8 mouse cellular contexts compared by ENCODE assay signal in the genomic region with DNA sequence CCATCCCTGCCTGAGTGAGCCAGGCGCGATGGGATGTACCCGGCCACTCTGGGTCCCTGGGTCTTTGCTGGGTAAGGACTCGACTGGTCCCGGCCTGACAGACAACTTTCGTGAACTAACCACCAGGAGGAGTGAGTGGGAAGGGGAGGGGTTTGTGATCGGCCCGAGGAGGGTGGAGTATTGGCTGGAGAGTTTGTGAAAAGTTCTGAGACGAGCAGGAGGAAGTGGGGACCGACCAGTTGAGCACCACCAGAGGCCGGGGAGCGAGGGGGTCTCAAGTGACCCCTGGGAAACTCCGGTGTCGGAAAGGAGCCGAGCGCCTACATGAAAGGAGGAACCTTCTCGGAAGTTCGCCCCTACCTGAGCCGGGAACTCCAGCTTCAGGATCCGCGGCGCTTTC. TPM values are rescaled to one million over a fixed set of nuclear protein-coding genes. Genes with fewer than 3 reads are reported as not detected.
A peak's percentile ranks its signal among the peaks of the same experiment; 100 is the strongest.
DNase-seq lines count a peak whose midpoint lies in the region; ATAC-seq lines count a peak whose summit lies in the region.

A gene (plus strand): TSS at position 196 of the 400 bp plus-strand sequence.

- peak; percentile 71 for DNase-seq in MN1 (ENCODE audit: low spot score)
- peak; percentile 65 for DNase-seq in cerebellum, adult 11-12 months
- DNase-seq in layer of hippocampus, postnatal 14 days (ENCODE audit: low spot score in 2 of 2): peak; percentile 57 to 78
- peak; percentile 54 for DNase-seq in right cerebral cortex, adult 18-20 months
- peak; percentile 54 for DNase-seq in urinary bladder, postnatal 10 days (ENCODE audit: low spot score)

- peaks cover 37% of the 10 kb centered on the region for H3K4me1 ChIP-seq in forebrain, embryonic 16.5 days (replicated peaks; ENCODE audit: control insufficient read depth, insufficient read depth, low read length)

- H3K4me3 ChIP-seq in forebrain, embryonic 16.5 days (replicated peaks; ENCODE audit: low read length): peak within 1 kb of the TSS; percentile 96
- H3K4me3 ChIP-seq in macrophage (ENCODE audit: inconsistent target): peak within 1 kb of the TSS; percentile 67

- H3K9me3 ChIP-seq in forebrain, embryonic 16.5 days (ENCODE audit: control insufficient read depth, low read length): no peaks in the 10 kb centered on the region

- peaks cover 11% of the 10 kb centered on the region; the same call in 1 of the 2 replicates for H3K36me3 ChIP-seq in forebrain, embryonic 16.5 days (ENCODE audit: control insufficient read depth, insufficient read depth)
- H3K36me3 ChIP-seq in macrophage (ENCODE audit: inconsistent target): no peaks in the 10 kb centered on the region

- peak; percentile 55 for ATAC-seq in forebrain, embryonic 16.5 days
- peak; percentile 92 for ATAC-seq in hematopoietic stem cell, adult 5-6 weeks (replicated peaks in 1 of 2; ENCODE audit: insufficient read depth in 1 of 2, low FRiP score in 2 of 2, low TSS enrichment in 1 of 2, low read depth in 1 of 2, poor library complexity in 2 of 2, severe bottlenecking in 2 of 2)

- peaks cover 50% of the 10 kb centered on the region for H3K79me2 ChIP-seq in macrophage (ENCODE audit: inconsistent target)

- H3K27ac ChIP-seq in forebrain, embryonic 16.5 days (ENCODE audit: low read length): peak within 1 kb of the TSS; percentile 96
- H3K27ac ChIP-seq in macrophage: peak within 1 kb of the TSS; percentile 25

- peak within 1 kb of the TSS; percentile 98 for H3K9ac ChIP-seq in forebrain, embryonic 16.5 days (replicated peaks; ENCODE audit: low read depth, low read length)

- WGBS in forebrain, embryonic 16.5 days: under 1% methylated on average over 22 of the region's 22 CpGs
- WGBS in macrophage (ENCODE audit: missing documents): 1% methylated on average over 21 of the region's 22 CpGs

- peak within 1 kb of the TSS; percentile 83 for H3K4me2 ChIP-seq in forebrain, embryonic 16.5 days (ENCODE audit: low read length)

- H3K27me3 ChIP-seq in forebrain, embryonic 16.5 days (replicated peaks; ENCODE audit: control insufficient read depth, insufficient read depth, low read length): no peaks in the 10 kb centered on the region

RNA-seq across cellular contexts. Expression of the gene that starts here (rescaled TPM):
- polyA plus RNA-seq in forebrain, embryonic 16.5 days (2015; fragmentation: Nextera tagmentation; extraction: Ambion mirVana): 3.2 TPM in 2 replicates
- total RNA-seq in hematopoietic stem cell, adult 5-6 weeks (2017): 11.7 and 15.6 TPM in 2 replicates
- 1 to 10 TPM; 4.8 TPM for total RNA-seq in layer of hippocampus, postnatal 14 days (2021)
- 10 to 100 TPM in 8 of 26 experiments, 1 to 10 TPM in 18; 2.3 to 21.3 (median 6.9) TPM for total RNA-seq in macrophage (2018; cell fraction: chromatin; rRNA removed)
- 10 to 100 TPM in 22 of 26 experiments, 1 to 10 TPM in 4; 8.1 to 22.5 (median 12.6) TPM for total RNA-seq in macrophage (2018; cell fraction: cytosol; rRNA removed)
- 10 to 100 TPM; 10.3 to 34.8 (median 15.7) TPM for total RNA-seq in macrophage (2018; cell fraction: nucleus; rRNA removed)
- polyA plus RNA-seq in macrophage (2018): 12.3 to 14.2 TPM (median 13.0 TPM) in 3 replicates

Comparison
In these comparisons a context has a peak if more than half of its experiments do, and no peak if none do; other contexts are left out.
1. Peak in every context shown above with its lines: DNase-seq, ATAC-seq, H3K4me3 ChIP-seq and H3K27ac ChIP-seq.